Mouse (Mus musculus): ENCODE measurements around the gene Ccdc33. TPM values are rescaled to one million over a fixed set of nuclear protein-coding genes. Genes with fewer than 3 reads are reported as not detected.

The Ccdc33 gene
- total and polyA plus RNA-seq, 2 experiments from 2014 or later = not detected

GRCm38 (mm10) chr9:58150733-58151361, 32.2 kb upstream of the Ccdc33 start:
- ATAC-seq (ENCODE audit: insufficient read depth, low read depth) (no peak), DNase-seq (ENCODE audit: low spot score) (no peak)
- Histone ChIP-seq H3K27me3 (ENCODE audit: control insufficient read depth, insufficient read depth, low read length) (0 out of 2 replicates have a peak, but pooled peaks cover 8% of the 10 kb centered on the region), H3K4me1 (ENCODE audit: control insufficient read depth, insufficient read depth) (peaks cover 5% of the 10 kb centered on the region; the same call in 1 of the 2 replicates), H3K4me3 (ENCODE audit: low read depth, low read length) (no peak overlapping the region), H3K9ac (replicated peaks; ENCODE audit: low read depth, low read length) (no peak overlapping the region), H3K9me3 (replicated peaks; ENCODE audit: control insufficient read depth, low read length) (no peaks in the 10 kb centered on the region), H3K36me3 (replicated peaks; ENCODE audit: control insufficient read depth, insufficient read depth, low read length) (no peaks in the 10 kb centered on the region), H3K27ac (ENCODE audit: low read depth) (no peak overlapping the region), H3K4me2 (ENCODE audit: low read depth, low read length) (no peak overlapping the region)
- 66% methylated on average over 4 of the region's 4 CpGs for WGBS
- TF ChIP-seq EP300 (IDR thresholded peaks at IDR 0.05; ENCODE audit: low read depth) (no peak), CTCF (IDR thresholded peaks at IDR 0.05; ENCODE audit: low read depth) (peak; percentile 24)

DNA sequence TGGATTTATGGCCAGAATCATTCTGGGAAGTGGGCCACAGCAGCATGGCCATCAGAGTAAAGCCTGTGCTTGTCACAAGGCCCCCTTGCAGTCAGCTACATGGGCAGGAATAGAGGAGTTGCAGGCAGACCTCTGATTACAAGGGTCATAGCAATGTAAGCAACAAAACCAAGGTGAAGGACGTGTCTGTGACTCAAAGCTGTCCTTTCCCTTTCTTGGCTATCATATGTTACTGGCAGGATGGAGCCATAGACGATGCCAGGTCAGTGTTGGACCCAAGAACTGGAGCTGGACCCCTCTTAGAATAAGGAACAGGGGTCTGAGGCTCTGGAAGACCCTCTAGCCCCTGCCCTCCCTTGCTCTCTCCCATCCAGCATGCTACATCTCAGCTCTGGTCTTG, 30.2 kb upstream of the Ccdc33 start:
- 0 out of 2 replicates have a peak, but pooled peaks cover 8% of the 10 kb centered on the region for H3K27me3 ChIP-seq (ENCODE audit: control insufficient read depth, insufficient read depth, low read length)
- no peaks in the 10 kb centered on the region for H3K9me3 ChIP-seq (replicated peaks; ENCODE audit: control insufficient read depth, low read length)
- ATAC-seq (ENCODE audit: insufficient read depth, low read depth) (no peak), DNase-seq (ENCODE audit: low spot score) (no peak)
- H3K9ac ChIP-seq (replicated peaks; ENCODE audit: low read depth, low read length) = no peak overlapping the region
- no peak overlapping the region for H3K27ac ChIP-seq (ENCODE audit: low read depth)
- 43% methylated on average over 2 of the region's 2 CpGs for WGBS
- H3K4me1 ChIP-seq (ENCODE audit: control insufficient read depth, insufficient read depth) = no peaks in the 10 kb centered on the region
- no peak overlapping the region for H3K4me2 ChIP-seq (ENCODE audit: low read depth, low read length)
- no peaks in the 10 kb centered on the region for H3K36me3 ChIP-seq (replicated peaks; ENCODE audit: control insufficient read depth, insufficient read depth, low read length)
- TF ChIP-seq EP300 (IDR thresholded peaks at IDR 0.05; ENCODE audit: low read depth) (no peak), CTCF (IDR thresholded peaks at IDR 0.05; ENCODE audit: low read depth) (no peak)
- H3K4me3 ChIP-seq (ENCODE audit: low read depth, low read length) = no peak overlapping the region

DNA sequence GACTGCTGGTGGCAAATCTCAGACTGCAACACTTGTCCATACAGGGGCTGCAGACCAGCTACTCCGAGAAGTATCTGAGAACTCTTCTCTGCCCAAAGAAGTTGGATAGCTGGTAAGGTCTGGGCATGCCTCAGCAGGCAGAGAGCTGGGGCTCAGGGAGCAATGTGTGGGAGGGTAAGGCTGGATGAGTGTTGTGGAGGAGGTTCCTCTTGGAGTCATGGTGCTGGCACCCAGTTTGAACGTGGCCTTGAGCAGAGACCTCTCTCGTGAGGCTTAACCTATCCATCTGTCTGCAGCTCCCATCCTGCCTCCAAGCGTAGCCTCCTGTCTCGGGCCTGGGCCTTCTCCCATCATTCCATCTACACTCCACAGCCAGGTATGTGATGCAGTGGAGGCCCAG, 26.8 kb upstream of the Ccdc33 start:
- TF ChIP-seq EP300 (IDR thresholded peaks at IDR 0.05; ENCODE audit: low read depth) (no peak), CTCF (IDR thresholded peaks at IDR 0.05; ENCODE audit: low read depth) (no peak)
- WGBS = 76% methylated on average over 5 of the region's 5 CpGs
- Histone ChIP-seq H3K36me3 (replicated peaks; ENCODE audit: control insufficient read depth, insufficient read depth, low read length) (no peaks in the 10 kb centered on the region), H3K4me1 (ENCODE audit: control insufficient read depth, insufficient read depth) (no peaks in the 10 kb centered on the region), H3K27ac (ENCODE audit: low read depth) (no peak overlapping the region), H3K9ac (replicated peaks; ENCODE audit: low read depth, low read length) (no peak overlapping the region), H3K9me3 (replicated peaks; ENCODE audit: control insufficient read depth, low read length) (no peaks in the 10 kb centered on the region), H3K4me3 (ENCODE audit: low read depth, low read length) (no peak overlapping the region), H3K4me2 (ENCODE audit: low read depth, low read length) (no peak overlapping the region), H3K27me3 (ENCODE audit: control insufficient read depth, insufficient read depth, low read length) (0 out of 2 replicates have a peak, but pooled peaks cover 12% of the 10 kb centered on the region)
- ATAC-seq (ENCODE audit: insufficient read depth, low read depth) = no peak
- DNase-seq (ENCODE audit: low spot score) = no peak

- Histone ChIP-seq H3K27me3 (ENCODE audit: control insufficient read depth, insufficient read depth, low read length) (0 out of 2 replicates have a peak, but pooled peaks cover 12% of the 10 kb centered on the region), H3K4me2 (ENCODE audit: low read depth, low read length) (no peak overlapping the region), H3K4me1 (ENCODE audit: control insufficient read depth, insufficient read depth) (no peaks in the 10 kb centered on the region), H3K36me3 (replicated peaks; ENCODE audit: control insufficient read depth, insufficient read depth, low read length) (no peaks in the 10 kb centered on the region), H3K4me3 (ENCODE audit: low read depth, low read length) (no peak overlapping the region), H3K9ac (replicated peaks; ENCODE audit: low read depth, low read length) (no peak overlapping the region), H3K27ac (ENCODE audit: low read depth) (no peak overlapping the region), H3K9me3 (replicated peaks; ENCODE audit: control insufficient read depth, low read length) (no peaks in the 10 kb centered on the region)
- 90% methylated on average over 1 of the region's 1 CpGs for WGBS
- TF ChIP-seq EP300 (IDR thresholded peaks at IDR 0.05; ENCODE audit: low read depth) (no peak), CTCF (IDR thresholded peaks at IDR 0.05; ENCODE audit: low read depth) (no peak)
- DNase-seq (ENCODE audit: low spot score) (no peak), ATAC-seq (ENCODE audit: insufficient read depth, low read depth) (no peak)
Observed at GRCm38 (mm10) chr9:58144664-58145063, 26.0 kb upstream of the Ccdc33 start.

GRCm38 (mm10) chr9:58143419-58143818, 24.8 kb upstream of the Ccdc33 start:
- H3K4me1 ChIP-seq (ENCODE audit: control insufficient read depth, insufficient read depth) = no peaks in the 10 kb centered on the region
- no peaks in the 10 kb centered on the region for H3K9me3 ChIP-seq (replicated peaks; ENCODE audit: control insufficient read depth, low read length)
- no peak overlapping the region for H3K27ac ChIP-seq (ENCODE audit: low read depth)
- H3K36me3 ChIP-seq (replicated peaks; ENCODE audit: control insufficient read depth, insufficient read depth, low read length) = no peaks in the 10 kb centered on the region
- no peak for ATAC-seq (ENCODE audit: insufficient read depth, low read depth)
- no peak overlapping the region for H3K4me2 ChIP-seq (ENCODE audit: low read depth, low read length)
- 0 out of 2 replicates have a peak, but pooled peaks cover 12% of the 10 kb centered on the region for H3K27me3 ChIP-seq (ENCODE audit: control insufficient read depth, insufficient read depth, low read length)
- no peak overlapping the region for H3K4me3 ChIP-seq (ENCODE audit: low read depth, low read length)
- no peak for DNase-seq (ENCODE audit: low spot score)
- WGBS = 25% methylated on average over 7 of the region's 7 CpGs
- H3K9ac ChIP-seq (replicated peaks; ENCODE audit: low read depth, low read length) = no peak overlapping the region
- no peak for TF ChIP-seq EP300 (IDR thresholded peaks at IDR 0.05; ENCODE audit: low read depth)
- no peak for TF ChIP-seq CTCF (IDR thresholded peaks at IDR 0.05; ENCODE audit: low read depth)

GRCm38 (mm10) chr9:58139947-58140346, 21.3 kb upstream of the Ccdc33 start:
- Histone ChIP-seq H3K27ac (ENCODE audit: low read depth) (no peak overlapping the region), H3K9ac (replicated peaks; ENCODE audit: low read depth, low read length) (no peak overlapping the region), H3K4me1 (ENCODE audit: control insufficient read depth, insufficient read depth) (no peaks in the 10 kb centered on the region), H3K9me3 (replicated peaks; ENCODE audit: control insufficient read depth, low read length) (no peaks in the 10 kb centered on the region), H3K4me2 (ENCODE audit: low read depth, low read length) (no peak overlapping the region), H3K36me3 (replicated peaks; ENCODE audit: control insufficient read depth, insufficient read depth, low read length) (no peaks in the 10 kb centered on the region), H3K4me3 (ENCODE audit: low read depth, low read length) (no peak overlapping the region), H3K27me3 (ENCODE audit: control insufficient read depth, insufficient read depth, low read length) (peaks cover 14% of the 10 kb centered on the region; the same call in 1 of the 2 replicates)
- peak; percentile 14; the same call in 1 of the 2 replicates for ATAC-seq (ENCODE audit: insufficient read depth, low read depth)
- TF ChIP-seq EP300 (IDR thresholded peaks at IDR 0.05; ENCODE audit: low read depth) (no peak), CTCF (IDR thresholded peaks at IDR 0.05; ENCODE audit: low read depth) (no peak)
- peak; percentile 31 for DNase-seq (ENCODE audit: low spot score)
- 29% methylated on average over 6 of the region's 6 CpGs for WGBS

Data from heart, postnatal 0 days (tissue).